Mouse (Mus musculus) neural tube, embryonic 11.5 days (tissue): ENCODE data around the gene Chil6. TPM values are rescaled to one million over a fixed set of nuclear protein-coding genes. Genes with fewer than 3 reads are reported as not detected.

Experiments used
- ATAC-seq: fragments of 200-750 bp; cut with Nextera tagmentation; 2 replicates; pipeline ENCODE4 v1.8.0; 2017; ENCODE audit warnings: moderate number of reproducible peaks, mild to moderate bottlenecking, moderate TSS enrichment, moderate library complexity; ENCODE audit not compliant: insufficient read depth, low FRiP score, low TSS enrichment
- DNase-seq: peaks from one replicate; pipeline ENCODE4 v3.0.0-alpha.2; 2015; ENCODE audit warnings: low spot score
- H3K27ac ChIP-seq: fragments of 300-500 bp; sonication (generic); 2 replicates; pipeline ENCODE4 v1.5.1; 2014; ENCODE audit warnings: low read depth, mild to moderate bottlenecking, low read length
- H3K27me3 ChIP-seq: fragments of 300-500 bp; sonication (generic); 2 replicates; pipeline ENCODE4 v1.6.1; 2014; ENCODE audit warnings: mild to moderate bottlenecking, low read length, mixed read lengths; ENCODE audit not compliant: control insufficient read depth, insufficient read depth
- H3K36me3 ChIP-seq: fragments of 300-500 bp; sonication (generic); 2 replicates; pipeline ENCODE4 v1.6.1; 2014; ENCODE audit warnings: mild to moderate bottlenecking, low read length, moderate library complexity, mixed read lengths; ENCODE audit not compliant: control insufficient read depth, insufficient read depth
- H3K4me1 ChIP-seq: fragments of 300-500 bp; sonication (generic); 2 replicates; pipeline ENCODE4 v1.6.1; 2014; ENCODE audit warnings: low read length, mixed read lengths; ENCODE audit not compliant: control insufficient read depth, insufficient read depth
- H3K4me2 ChIP-seq: fragments of 300-500 bp; sonication (generic); 2 replicates; pipeline ENCODE4 v1.6.1; 2014; ENCODE audit warnings: low read depth, mild to moderate bottlenecking, moderate library complexity
- H3K4me3 ChIP-seq: fragments of 300-500 bp; sonication (generic); 2 replicates; pipeline ENCODE4 v1.5.1; 2014; ENCODE audit warnings: low read depth, low read length
- H3K9ac ChIP-seq: fragments of 300-500 bp; sonication (generic); 2 replicates; pipeline ENCODE4 v1.6.1; 2014; ENCODE audit warnings: mild to moderate bottlenecking, low read length
- H3K9me3 ChIP-seq: fragments of 300-500 bp; sonication (generic); 2 replicates; pipeline ENCODE4 v1.6.1; 2016; ENCODE audit warnings: low read length; ENCODE audit not compliant: control insufficient read depth
- WGBS: fragments of 180-500 bp; shearing (Covaris S2); extraction: QIAGEN DNeasy Blood & Tissue Kit; methylation state at CpG from one replicate; pipeline ENCODE4 v1.1.7; 2014; 5-methylcytosine and 5-hydroxymethylcytosine counted together
- polyA plus RNA-seq: library from polyadenylated mRNA; unstranded; fragments of >200 nt; fragmentation: Nextera tagmentation; extraction: Ambion mirVana; gene quantifications from 2 replicates; pipeline ENCODE4 v1.2.1, GENCODE M21; 2014

Gene Chil6
- polyA plus RNA-seq, result not detected in 2 replicates

DNA sequence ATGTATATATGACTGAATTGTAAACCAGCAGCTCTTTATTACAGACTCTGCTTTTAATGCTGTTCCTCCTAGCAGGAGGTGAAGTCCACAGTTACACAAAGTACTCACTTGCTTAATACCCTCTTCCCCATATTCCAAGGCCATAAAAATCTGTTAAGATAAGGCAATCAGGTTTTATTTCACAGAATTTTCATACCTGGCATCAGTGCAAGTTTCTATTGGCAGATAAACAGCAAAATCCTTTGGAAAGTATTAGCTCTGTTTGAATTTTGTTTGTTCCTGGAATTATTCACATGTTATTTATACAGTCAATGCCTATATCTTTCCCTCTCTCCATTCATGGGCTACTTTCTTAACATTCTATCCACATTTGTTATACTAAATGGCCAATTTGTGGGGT is at the start of gene Chil6:
TSS of gene Chil6 (minus strand) at position 101 of the 400 bp plus-strand sequence.
- Histone ChIP-seq H3K27ac (no peak within 1 kb of the TSS), H3K9me3 (no peaks in the 10 kb centered on the region), H3K4me3 (no peak within 1 kb of the TSS), H3K4me1 (no peaks in the 10 kb centered on the region), H3K36me3 (no peaks in the 10 kb centered on the region), H3K4me2 (no peak within 1 kb of the TSS), H3K9ac (no peak within 1 kb of the TSS), H3K27me3 (no peaks in the 10 kb centered on the region)
- DNase-seq, result no peak
- no peak for ATAC-seq

GRCm38 (mm10) chr3:106452616-106453015 is 46.6 kb upstream of the Chil6 start:
- DNase-seq (no peak), ATAC-seq (no peak)
- Histone ChIP-seq H3K27me3 (no peaks in the 10 kb centered on the region), H3K27ac (no peak overlapping the region), H3K9me3 (no peaks in the 10 kb centered on the region), H3K9ac (no peak overlapping the region), H3K4me3 (no peak overlapping the region), H3K36me3 (no peaks in the 10 kb centered on the region), H3K4me1 (no peaks in the 10 kb centered on the region), H3K4me2 (no peak overlapping the region)
- 74% methylated on average over 4 of the region's 4 CpGs for WGBS

DNA sequence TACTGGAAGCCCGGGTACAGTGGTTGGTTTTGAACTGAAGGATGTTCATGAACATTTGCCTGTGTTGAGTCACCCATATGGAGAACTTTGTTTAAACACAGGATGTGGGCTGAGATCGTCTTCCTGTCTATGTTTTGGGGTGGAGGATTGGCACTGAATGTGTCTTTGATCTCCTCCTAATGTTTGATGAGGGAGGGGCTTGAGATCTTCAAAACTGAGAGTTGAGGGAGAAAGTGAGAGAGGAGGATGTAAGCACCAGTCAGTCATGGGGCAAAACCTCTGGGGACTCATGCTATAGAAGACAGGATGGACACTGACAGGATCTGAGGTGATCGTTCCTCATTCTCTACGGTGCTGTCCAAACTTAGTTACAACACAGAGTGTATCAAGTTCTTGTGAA is 43.6 kb upstream of the Chil6 start:
- WGBS, result 76% methylated on average over 4 of the region's 4 CpGs
- Histone ChIP-seq H3K36me3 (no peaks in the 10 kb centered on the region), H3K9me3 (no peaks in the 10 kb centered on the region), H3K27ac (no peak overlapping the region), H3K4me3 (no peak overlapping the region), H3K9ac (no peak overlapping the region), H3K4me2 (no peak overlapping the region), H3K27me3 (no peaks in the 10 kb centered on the region), H3K4me1 (no peaks in the 10 kb centered on the region)
- no peak for DNase-seq
- no peak for ATAC-seq

GRCm38 (mm10) chr3:106448995-106449394 is 43.0 kb upstream of the Chil6 start:
- DNase-seq, result no peak
- Histone ChIP-seq H3K4me1 (no peaks in the 10 kb centered on the region), H3K9me3 (no peaks in the 10 kb centered on the region), H3K27ac (no peak overlapping the region), H3K36me3 (no peaks in the 10 kb centered on the region), H3K4me2 (no peak overlapping the region), H3K9ac (no peak overlapping the region), H3K4me3 (no peak overlapping the region), H3K27me3 (no peaks in the 10 kb centered on the region)
- no peak for ATAC-seq

DNA sequence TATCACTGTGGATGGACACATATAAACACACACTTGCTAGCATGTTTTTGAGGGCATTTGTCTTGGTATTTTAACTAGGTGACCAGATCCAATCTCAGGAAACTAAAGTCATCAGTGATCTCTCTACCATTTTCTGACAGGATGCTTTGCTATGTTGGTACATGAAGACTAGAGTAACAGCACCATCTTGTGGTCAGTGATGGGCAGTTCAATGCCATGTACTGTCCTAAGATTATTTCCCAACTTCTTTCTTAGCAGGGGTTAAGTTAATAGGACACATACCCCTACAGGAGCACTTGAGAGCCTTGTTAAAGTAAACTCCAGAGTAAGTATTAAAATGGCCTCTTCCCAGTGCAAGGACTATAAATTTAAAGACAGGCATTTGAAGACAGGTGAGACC is 42.6 kb upstream of the Chil6 start:
- Histone ChIP-seq H3K4me2 (no peak overlapping the region), H3K4me1 (no peaks in the 10 kb centered on the region), H3K27me3 (no peaks in the 10 kb centered on the region), H3K9me3 (no peaks in the 10 kb centered on the region), H3K9ac (no peak overlapping the region), H3K36me3 (no peaks in the 10 kb centered on the region), H3K4me3 (no peak overlapping the region), H3K27ac (no peak overlapping the region)
- peak; percentile 71 for ATAC-seq
- peak; percentile 11 for DNase-seq

Other genes starting within 250 kb of the Chil6 start
- gene Chil3, start 238.6 kb downstream of the Chil6 start, polyA plus RNA-seq, result not detected in 2 replicates
- not detected in 2 replicates for gene Chil4, start 186.7 kb downstream of the Chil6 start, polyA plus RNA-seq
- gene Dennd2d, start 76.2 kb upstream of the Chil6 start, polyA plus RNA-seq, result 0.99 and 1.4 TPM in 2 replicates
- 56.6 and 57.8 TPM in 2 replicates for gene Dram2, start 141.6 kb upstream of the Chil6 start, polyA plus RNA-seq
- gene Cept1, start 141.6 kb upstream of the Chil6 start, polyA plus RNA-seq, result 39.6 and 50.6 TPM in 2 replicates